Mouse (Mus musculus): Measurements from ENCODE around the gene Fam124a. TPM values are rescaled to one million over a fixed set of nuclear protein-coding genes. Genes with fewer than 3 reads are reported as not detected.
A peak's percentile ranks its signal among the peaks of the same experiment; 100 is the strongest.
"Not testable (repeated sequence)": the region's sequence is repeated elsewhere in the genome, so short reads cannot be mapped to it uniquely, and the experiment has no call there.

The Fam124a gene
- total RNA-seq, 2 experiments from 2014 or later = 2.3 to 2.4 TPM

GRCm38 (mm10) chr14:62573454-62573853 is 17.9 kb downstream of the Fam124a start:
- no peak for DNase-seq (ENCODE audit: low spot score in 2 of 2)

- no peak for DNase-seq (ENCODE audit: low spot score in 2 of 2)
Measured at GRCm38 (mm10) chr14:62574906-62575305, 19.4 kb downstream of the Fam124a start.

- DNase-seq (ENCODE audit: low spot score in 2 of 2) = no peak
Measured at GRCm38 (mm10) chr14:62575862-62576261, 20.3 kb downstream of the Fam124a start.

- no peak for DNase-seq (ENCODE audit: low spot score in 2 of 2)
Measured at GRCm38 (mm10) chr14:62580945-62581344, 25.4 kb downstream of the Fam124a start.

GRCm38 (mm10) chr14:62581768-62582167 is 26.2 kb downstream of the Fam124a start:
- DNase-seq (ENCODE audit: low spot score in 2 of 2) = no peak

GRCm38 (mm10) chr14:62584637-62585036 is 29.1 kb downstream of the Fam124a start:
- no peak for DNase-seq (ENCODE audit: low spot score in 2 of 2)

GRCm38 (mm10) chr14:62585338-62585737 is 29.8 kb downstream of the Fam124a start:
- no peak for DNase-seq (ENCODE audit: low spot score in 2 of 2)

- no peak for DNase-seq (ENCODE audit: low spot score in 2 of 2)
Measured at GRCm38 (mm10) chr14:62600109-62600522, 44.6 kb downstream of the Fam124a start.

GRCm38 (mm10) chr14:62602271-62602670 is 46.7 kb downstream of the Fam124a start:
- no peak for DNase-seq (ENCODE audit: low spot score in 2 of 2)

- DNase-seq (ENCODE audit: low spot score in 2 of 2) = no peak
Measured at GRCm38 (mm10) chr14:62602869-62603268, 47.3 kb downstream of the Fam124a start.

- peak in 1 of 2 experiments; percentile 4 for DNase-seq (ENCODE audit: low spot score in 2 of 2)
Measured at GRCm38 (mm10) chr14:62607791-62608196, 52.3 kb downstream of the Fam124a start.

GRCm38 (mm10) chr14:62609904-62610303 is 54.4 kb downstream of the Fam124a start:
- DNase-seq (ENCODE audit: low spot score in 2 of 2) = no peak

GRCm38 (mm10) chr14:62622393-62622792 is 66.9 kb downstream of the Fam124a start:
- DNase-seq (ENCODE audit: low spot score in 2 of 2) = no peak

- no peak for DNase-seq (ENCODE audit: low spot score in 2 of 2)
Measured at GRCm38 (mm10) chr14:62627951-62628350, 72.4 kb downstream of the Fam124a start.

GRCm38 (mm10) chr14:62637436-62638344 is 82.2 kb downstream of the Fam124a start:
- no peak for DNase-seq (ENCODE audit: low spot score in 2 of 2)

GRCm38 (mm10) chr14:62638345-62638702 is 82.8 kb downstream of the Fam124a start:
- DNase-seq (ENCODE audit: low spot score in 2 of 2) = no peak

GRCm38 (mm10) chr14:62639111-62639510 is 83.6 kb downstream of the Fam124a start:
- peak in 1 of 2 experiments; percentile 7 for DNase-seq (ENCODE audit: low spot score in 2 of 2)

GRCm38 (mm10) chr14:62639551-62639950 is 84.0 kb downstream of the Fam124a start:
- DNase-seq (ENCODE audit: low spot score in 2 of 2) = no peak

- no peak for DNase-seq (ENCODE audit: low spot score in 2 of 2)
Measured at GRCm38 (mm10) chr14:62640396-62640795, 84.9 kb downstream of the Fam124a start.

GRCm38 (mm10) chr14:62642368-62642767 is 86.8 kb downstream of the Fam124a start:
- not testable (repeated sequence) for DNase-seq (ENCODE audit: low spot score in 2 of 2)

- no peak for DNase-seq (ENCODE audit: low spot score in 2 of 2)
Measured at GRCm38 (mm10) chr14:62648405-62648804, 92.9 kb downstream of the Fam124a start.

- DNase-seq (ENCODE audit: low spot score in 2 of 2) = no peak
Measured at GRCm38 (mm10) chr14:62650376-62650775, 94.8 kb downstream of the Fam124a start.

- no peak for DNase-seq (ENCODE audit: low spot score in 2 of 2)
Measured at GRCm38 (mm10) chr14:62651771-62652170, 96.2 kb downstream of the Fam124a start.
